Comparison of ENCODE assay signal across 17 mouse cellular contexts in the genomic region with DNA sequence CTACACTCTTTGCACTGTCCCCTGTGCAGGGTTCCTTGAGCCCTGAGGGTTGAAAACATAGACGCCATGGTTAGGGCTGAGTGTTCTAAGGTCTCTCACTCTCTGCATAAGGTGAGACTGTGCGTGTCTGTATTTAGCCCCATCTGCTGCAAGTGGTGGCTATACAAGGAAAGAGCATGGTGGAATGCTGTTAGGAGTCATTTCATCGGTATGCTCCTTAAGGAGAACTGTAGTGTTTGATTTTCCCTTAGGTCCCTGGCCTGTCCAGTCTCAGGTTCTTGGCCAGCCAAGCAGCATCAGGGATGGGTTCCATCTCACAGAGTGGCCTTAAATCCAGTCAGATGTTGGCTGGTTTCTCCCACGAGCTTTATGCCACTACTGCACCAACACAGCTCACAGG. TPM values are rescaled to one million over a fixed set of nuclear protein-coding genes. Genes with fewer than 3 reads are reported as not detected.
DNase-seq lines count a peak whose midpoint lies in the region; ATAC-seq and TF ChIP-seq lines count a peak whose summit lies in the region.
"Had no signal": no experiment of that assay in that cellular context is flagged by ENCODE, and none has a peak within 500 bp of the region (broad histone marks: within the 10 kb centered on the region; RNA-seq: fewer than 3 reads in every experiment).

No protein-coding gene starts in this region.

- peak overlapping the region; percentile 52 for H3K27ac ChIP-seq in gastrocnemius, adult 2 months
- H3K27ac ChIP-seq in kidney, adult 2 months (ENCODE audit: insufficient read depth, low read depth, low read length): peak overlapping the region; percentile 21; the same call in 1 of the 2 replicates
- H3K27ac ChIP-seq in lung, embryonic 14.5 days (ENCODE audit: low read depth): peak overlapping the region; percentile 58
- H3K27ac ChIP-seq in small intestine, adult 2 months (ENCODE audit: insufficient read depth, low read depth, low read length): peak overlapping the region; percentile 36; the same call in 1 of the 2 replicates
- H3K27ac ChIP-seq: hindbrain, embryonic 10.5 days; limb, embryonic 12.5 days; macrophage; midbrain, embryonic 13.5 days had no signal

- H3K4me3 ChIP-seq in gastrocnemius, adult 2 months: no peak overlapping the region
- H3K4me3 ChIP-seq in kidney, adult 2 months (ENCODE audit: insufficient read depth, low read depth, low read length): no peak overlapping the region
- no peak overlapping the region for H3K4me3 ChIP-seq in lung, embryonic 14.5 days (ENCODE audit: low read depth, low read length)
- H3K4me3 ChIP-seq in small intestine, adult 2 months (ENCODE audit: low read depth, low read length): no peak overlapping the region
- H3K4me3 ChIP-seq: hindbrain, embryonic 10.5 days; limb, embryonic 12.5 days; midbrain, embryonic 13.5 days; myocyte had no signal

- TF ChIP-seq CTCF in gastrocnemius, adult 2 months (IDR thresholded peaks at IDR 0.05): no peak
- no peak for TF ChIP-seq CTCF in kidney, adult 2 months (conservative IDR thresholded peaks at IDR 0.05; ENCODE audit: insufficient read depth, insufficient read length, low read depth, low read length)
- no peak for TF ChIP-seq CTCF in lung, embryonic 14.5 days (IDR thresholded peaks at IDR 0.05; ENCODE audit: low read depth)
- no peak for TF ChIP-seq CTCF in small intestine, adult 2 months (IDR thresholded peaks at IDR 0.05; ENCODE audit: extremely low read depth, insufficient read length, insufficient replicate concordance, low read depth, low read length)

- H3K36me3 ChIP-seq in kidney, adult 2 months (ENCODE audit: control insufficient read depth, insufficient read depth, low read length): no peaks in the 10 kb centered on the region
- no peaks in the 10 kb centered on the region for H3K36me3 ChIP-seq in lung, embryonic 14.5 days (ENCODE audit: insufficient read depth)
- no peaks in the 10 kb centered on the region for H3K36me3 ChIP-seq in small intestine, adult 2 months (ENCODE audit: control insufficient read depth, insufficient read depth, low read length)
- H3K36me3 ChIP-seq: hindbrain, embryonic 10.5 days; limb, embryonic 12.5 days; midbrain, embryonic 13.5 days had no signal

- no peak for TF ChIP-seq POLR2A in kidney, adult 2 months (IDR thresholded peaks at IDR 0.05; ENCODE audit: low read depth, low read length)
- no peak for TF ChIP-seq POLR2A in small intestine, adult 2 months (IDR thresholded peaks at IDR 0.05; ENCODE audit: low read depth, low read length)

- no peaks in the 10 kb centered on the region for H3K9me3 ChIP-seq in lung, embryonic 14.5 days (ENCODE audit: low read depth, low read length)

- H3K4me2 ChIP-seq in lung, embryonic 14.5 days: no peak overlapping the region
- H3K4me2 ChIP-seq: limb, embryonic 12.5 days; midbrain, embryonic 13.5 days had no signal

- WGBS in kidney, adult 2 months: 89% methylated on average over 4 of the region's 4 CpGs
- WGBS in lung, embryonic 14.5 days: 67% methylated on average over 4 of the region's 4 CpGs
- WGBS in small intestine, adult 2 months: 87% methylated on average over 4 of the region's 4 CpGs

- DNase-seq in gastrocnemius, adult 2 months: no peak
- no peak for DNase-seq in gastrocnemius, postnatal 4 days (ENCODE audit: low spot score in 2 of 2)
- no peak for DNase-seq in kidney, adult 2 months
- no peak for DNase-seq in kidney, postnatal 10 days
- no peak for DNase-seq in lung, embryonic 14.5 days
- no peak for DNase-seq in lung, postnatal 10 days
- DNase-seq in embryo, embryonic 10 days (ENCODE audit: low spot score): no peak
- DNase-seq: cerebellum, postnatal 14 days; gastrocnemius, postnatal 10 days had no signal

- H3K27me3 ChIP-seq in kidney, adult 2 months (replicated peaks; ENCODE audit: control insufficient read depth, insufficient read depth, low read length): no peaks in the 10 kb centered on the region
- no peaks in the 10 kb centered on the region for H3K27me3 ChIP-seq in lung, embryonic 14.5 days (ENCODE audit: insufficient read depth, low read length)
- H3K27me3 ChIP-seq in small intestine, adult 2 months (ENCODE audit: control insufficient read depth, insufficient read depth, low read length): no peaks in the 10 kb centered on the region
- H3K27me3 ChIP-seq: CH12.LX; limb, embryonic 12.5 days; midbrain, embryonic 13.5 days; Patski had no signal

- no peaks in the 10 kb centered on the region for H3K4me1 ChIP-seq in kidney, adult 2 months (ENCODE audit: control insufficient read depth, insufficient read depth, low read length)
- H3K4me1 ChIP-seq in lung, embryonic 14.5 days (ENCODE audit: insufficient read depth): peaks cover 3% of the 10 kb centered on the region; the same call in 1 of the 2 replicates
- H3K4me1 ChIP-seq in small intestine, adult 2 months (ENCODE audit: control insufficient read depth, insufficient read depth, insufficient read length, low read length): peaks cover 6% of the 10 kb centered on the region
- H3K4me1 ChIP-seq: midbrain, embryonic 13.5 days had no signal

- H3K9ac ChIP-seq in lung, embryonic 14.5 days: no peak overlapping the region
- H3K9ac ChIP-seq: limb, embryonic 12.5 days; midbrain, embryonic 13.5 days had no signal

- intact Hi-C loops in gastrocnemius, adult 2 months (cut with DNase I): no loop called here

- ATAC-seq in lung, embryonic 14.5 days (ENCODE audit: insufficient read depth): no peak
- ATAC-seq: midbrain, embryonic 13.5 days; Patski had no signal

RNA-seq across cellular contexts. Expression of gene Ctnnb1, which starts 14.6 kb away (rescaled TPM):
- 100 to 1,000 TPM; 213 to 241 TPM for total RNA-seq in gastrocnemius, adult 2 months (2021)
- total RNA-seq in gastrocnemius, postnatal 4 days (2021): 100 to 1,000 TPM; 434 to 436 TPM
- polyA plus RNA-seq in kidney, adult 2 months (2012; rRNA removed): 102 and 156 TPM in 2 replicates
- 701 and 711 TPM in 2 replicates for polyA plus RNA-seq in lung, embryonic 14.5 days (2014; fragmentation: Nextera tagmentation; extraction: Ambion mirVana)
- 137 and 230 TPM in 2 replicates for polyA plus RNA-seq in small intestine, adult 2 months (2012; rRNA removed)
